Mouse (Mus musculus): ENCODE measurements around the gene Stk31. TPM values are rescaled to one million over a fixed set of nuclear protein-coding genes. Genes with fewer than 3 reads are reported as not detected.

Gene Stk31
- polyA plus RNA-seq (2012) = not detected in 2 replicates

DNA sequence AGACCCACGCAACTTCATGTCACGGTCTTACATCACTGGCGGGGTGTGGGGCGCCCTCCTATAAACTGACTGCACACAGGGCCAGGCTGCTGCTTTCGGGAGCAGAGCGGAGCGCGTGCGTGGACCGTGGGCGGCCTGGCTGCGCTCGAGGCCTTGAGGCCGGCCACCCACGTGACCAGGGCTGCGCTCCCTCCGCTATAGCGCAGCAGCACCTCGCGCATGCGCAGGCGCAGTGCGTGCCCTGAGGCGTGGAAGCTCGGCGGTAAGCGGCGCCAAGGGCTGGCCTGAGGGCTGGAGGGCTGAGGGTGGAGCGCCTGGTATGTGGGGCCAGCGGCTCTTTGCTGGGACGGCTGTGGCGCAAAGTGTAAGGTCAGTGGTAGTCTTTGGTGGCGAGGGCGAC, at the start of gene Stk31:
Gene Stk31 (plus strand): TSS at position 289 of the 400 bp plus-strand sequence.

DNA sequence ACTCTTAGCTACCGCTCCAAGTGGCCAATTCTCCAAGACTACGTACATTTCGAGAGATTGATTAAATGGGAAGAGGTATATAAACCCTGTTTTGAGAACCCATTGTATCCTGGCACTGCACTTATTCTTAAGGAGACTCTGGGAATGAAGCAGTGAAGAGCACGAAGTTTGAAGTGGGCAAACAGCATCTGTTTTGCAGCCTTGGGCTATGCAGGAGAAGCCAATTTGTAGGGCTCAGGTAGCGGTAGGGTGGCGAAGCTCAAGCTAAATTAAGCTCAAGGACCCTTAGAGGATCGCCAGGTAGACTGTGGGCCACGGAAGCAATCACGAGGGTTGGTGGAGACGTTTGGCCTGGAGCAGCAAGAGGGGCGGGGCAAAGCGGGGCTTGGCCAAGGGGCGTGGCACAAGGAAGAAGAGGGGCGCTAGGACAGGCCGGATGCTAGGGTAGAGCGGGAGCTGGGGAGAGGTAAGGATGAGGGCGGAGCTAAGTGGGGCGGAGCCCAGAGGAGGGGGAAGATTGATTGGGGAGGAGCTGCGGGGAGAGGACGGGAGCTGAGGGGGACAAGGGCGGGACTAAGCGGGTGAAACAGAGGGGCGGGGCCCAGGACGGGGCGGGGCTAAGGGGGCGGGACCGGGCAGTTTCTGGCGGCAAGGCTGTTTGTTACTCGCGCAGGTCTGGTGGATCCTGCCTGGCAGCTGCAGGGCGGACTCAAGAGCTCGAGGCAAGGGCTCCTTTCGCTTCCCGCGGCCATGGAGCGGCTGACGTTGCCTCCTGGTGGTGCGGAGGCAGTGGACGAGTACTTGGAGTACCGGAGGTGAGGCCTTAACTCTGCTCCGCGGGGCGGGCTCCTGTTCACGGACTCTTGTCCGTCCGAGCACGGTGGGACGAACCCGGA, 28.0 kb upstream of the Stk31 start, which contains the start of gene Fam221a:
Gene Fam221a (plus strand): TSS at position 581 of the 896 bp plus-strand sequence.

Other genes with a start within 250 kb of the Stk31 start
- gene Igf2bp3, start 180.6 kb upstream of the Stk31 start, polyA plus RNA-seq (2012) = 0.18 and 0.26 TPM in 2 replicates
- 34.8 and 46.3 TPM in 2 replicates for gene Tra2a, start 131.6 kb upstream of the Stk31 start, polyA plus RNA-seq (2012)
- gene Ccdc126, start 76.3 kb upstream of the Stk31 start, polyA plus RNA-seq (2012) = 0.80 and 1.4 TPM in 2 replicates
- 1.5 and 1.7 TPM in 2 replicates for gene Fam221a, start 27.9 kb upstream of the Stk31 start, polyA plus RNA-seq (2012)

Measured in megakaryocyte-erythroid progenitor cell, adult 5 weeks (primary cell).